Mouse (Mus musculus) testis, adult 2 months (tissue): ENCODE results near the gene 2310009B15Rik.

ENCODE experiments used
- CTCF ChIP-seq: fragments of 200-500 bp; IDR thresholded peaks from 2 replicates; pipeline ENCODE4 v1.5.1; 2012; ENCODE audit warnings: low read depth, mild to moderate bottlenecking, inconsistent platforms, low read length, moderate library complexity; ENCODE audit not compliant: control insufficient read depth, insufficient read depth, insufficient replicate concordance
- POLR2A ChIP-seq: fragments of 200-500 bp; IDR thresholded peaks from 2 replicates; pipeline ENCODE4 v1.6.1; 2012; ENCODE audit warnings: low read depth, mild to moderate bottlenecking, inconsistent platforms, low read length, moderate library complexity; ENCODE audit not compliant: control insufficient read depth

DNA sequence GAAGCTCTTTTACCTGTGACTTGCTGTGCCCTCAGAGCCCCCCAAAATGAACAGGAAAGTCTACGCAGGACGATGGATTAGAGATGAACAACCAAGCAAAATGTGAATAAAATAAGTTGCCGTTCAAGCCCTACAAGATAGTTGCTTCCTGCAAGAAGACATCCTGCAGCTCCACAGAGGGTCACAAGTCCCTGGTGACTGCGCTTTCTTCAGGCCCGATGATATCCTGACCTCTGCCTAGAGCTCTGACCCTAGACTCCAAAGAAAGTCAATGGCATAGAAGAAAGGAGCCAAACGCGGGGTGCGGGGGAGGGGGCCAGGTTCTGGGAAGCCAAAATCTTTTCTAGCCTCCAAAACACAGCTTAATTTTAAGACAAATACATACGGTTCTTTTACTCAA, 10.1 kb downstream of the 2310009B15Rik start:
- TF ChIP-seq CTCF (no peak), POLR2A (no peak)
